In genomic region chr19:53903507-53904321, GRCm38 (mm10) we compare ENCODE assay signal across 8 mouse cellular contexts. TPM values are rescaled to one million over a fixed set of nuclear protein-coding genes. Genes with fewer than 3 reads are reported as not detected.
DNase-seq lines count a peak whose midpoint lies in the region; ATAC-seq and TF ChIP-seq lines count a peak whose summit lies in the region.

No protein-coding gene starts in this region.

- POLR2A ChIA-PET in Patski (lab: Charles Lee): interaction anchor here (1.0 to 1.4 kb wide), 4 partner anchors 73 to 129 kb away, joined by 3 to 4 read pairs (median 3); no protein-coding TSS in a partner anchor

- in situ Hi-C loops in Patski (cut with MboI; ENCODE audit: low pct_unique_long_range_greater_than_20kb): no loop called here

- no peak for DNase-seq in Patski (ENCODE audit: low read depth, low spot score)
- DNase-seq in cerebellum, adult 9-10 months: peak; percentile 70
- peak; percentile 55 to 58 for DNase-seq in frontal cortex, postnatal 36 days (ENCODE audit: low spot score in 2 of 2)
- DNase-seq in hindbrain, embryonic 14.5 days (ENCODE audit: low spot score): peak; percentile 61
- DNase-seq in left cerebral cortex, adult 11 months (ENCODE audit: low spot score): peak; percentile 44
- DNase-seq in lung, postnatal 36 days: peak; percentile 70
- peak; percentile 55 for DNase-seq in right cerebral cortex, adult 18-20 months
- DNase-seq in yolk sac, embryonic 10.5 days (ENCODE audit: low spot score): peak; percentile 39

- CTCF ChIA-PET in Patski (lab: Charles Lee): interaction anchor here (0.6 to 1.0 kb wide), 2 partner anchors 11 to 26 kb away, joined by 3 read pairs; no protein-coding TSS in a partner anchor

- H3K36me3 ChIP-seq in hindbrain, embryonic 14.5 days (replicated peaks; ENCODE audit: control insufficient read depth, insufficient read depth): no peaks in the 10 kb centered on the region

- under 1% methylated on average over 66 of the region's 83 CpGs for WGBS in hindbrain, embryonic 14.5 days

- H3K4me1 ChIP-seq in hindbrain, embryonic 14.5 days (replicated peaks; ENCODE audit: control insufficient read depth, insufficient read depth, low read length): peaks cover 25% of the 10 kb centered on the region

- H3K27me3 ChIP-seq in Patski: no peaks in the 10 kb centered on the region
- H3K27me3 ChIP-seq in hindbrain, embryonic 14.5 days (ENCODE audit: control insufficient read depth, insufficient read depth, low read length): no peaks in the 10 kb centered on the region

- TF ChIP-seq CTCF in Patski (IDR thresholded peaks at IDR 0.05): peak; percentile 82

- H3K4me3 ChIP-seq in hindbrain, embryonic 14.5 days (replicated peaks; ENCODE audit: low read length): peak overlapping the region; percentile 97

- H3K27ac ChIP-seq in hindbrain, embryonic 14.5 days: peak overlapping the region; percentile 91

- H3K9ac ChIP-seq in hindbrain, embryonic 14.5 days: peak overlapping the region; percentile 91

- no peaks in the 10 kb centered on the region for H3K9me3 ChIP-seq in hindbrain, embryonic 14.5 days (ENCODE audit: control insufficient read depth, low read length)

- H3K4me2 ChIP-seq in hindbrain, embryonic 14.5 days (replicated peaks): peak overlapping the region; percentile 71

- peak; percentile 61 for ATAC-seq in Patski
- peak; percentile 73 for ATAC-seq in hindbrain, embryonic 14.5 days (ENCODE audit: low FRiP score)

RNA-seq across cellular contexts. Expression of gene Pdcd4, which starts 11.7 kb away (rescaled TPM):
- polyA plus RNA-seq in Patski (2021): 101 TPM
- polyA plus RNA-seq in hindbrain, embryonic 14.5 days (2014; fragmentation: Nextera tagmentation; extraction: Ambion mirVana): 51.8 and 58.0 TPM in 2 replicates

RNA-seq across cellular contexts. Expression of gene Shoc2, which starts 40.4 kb away (rescaled TPM):
- polyA plus RNA-seq in Patski (2021): 65.6 TPM
- 75.3 and 83.0 TPM in 2 replicates for polyA plus RNA-seq in hindbrain, embryonic 14.5 days (2014; fragmentation: Nextera tagmentation; extraction: Ambion mirVana)

RNA-seq across cellular contexts. Expression of gene Bbip1, which starts 40.7 kb away (rescaled TPM):
- polyA plus RNA-seq in Patski (2021): 53.0 TPM
- 149 and 155 TPM in 2 replicates for polyA plus RNA-seq in hindbrain, embryonic 14.5 days (2014; fragmentation: Nextera tagmentation; extraction: Ambion mirVana)
